Mouse (Mus musculus): ENCODE data around the gene Polr3e.

DNA sequence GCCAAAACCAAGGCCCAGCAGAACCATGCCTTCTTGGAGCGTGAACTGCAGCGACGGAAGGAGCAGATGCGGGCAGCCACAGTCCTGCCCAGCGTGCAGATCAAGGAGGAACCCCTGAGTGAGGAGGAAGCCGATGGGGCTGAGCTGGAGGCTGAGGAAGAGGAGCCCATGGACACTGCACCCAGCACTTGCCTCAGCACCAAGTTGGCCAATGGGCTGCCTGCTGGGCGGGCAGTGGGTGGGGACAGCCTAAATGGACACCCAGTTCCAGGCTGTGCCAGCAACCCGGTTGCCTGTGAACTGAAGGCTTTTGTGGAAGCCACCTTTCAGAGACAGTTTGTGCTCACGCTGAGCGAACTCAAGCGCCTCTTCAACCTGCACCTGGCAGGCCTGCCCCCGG lies 22.8 kb downstream of the Polr3e start:
- TF ChIP-seq CTCF (IDR thresholded peaks at IDR 0.05; ENCODE audit: control insufficient read depth, insufficient read depth, insufficient read length) = no peak
- no peak for TF ChIP-seq MAX (IDR thresholded peaks at IDR 0.05)
- TF ChIP-seq MYOD1 (IDR thresholded peaks at IDR 0.05; ENCODE audit: control insufficient read depth, insufficient read length, low read depth) = no peak
- no peak for TF ChIP-seq MYOG (IDR thresholded peaks at IDR 0.05; ENCODE audit: control insufficient read depth, extremely low read depth, insufficient read length)
- TF ChIP-seq USF1 (IDR thresholded peaks at IDR 0.05; ENCODE audit: low read depth) = no peak
- TF ChIP-seq CEBPB (IDR thresholded peaks at IDR 0.05; ENCODE audit: low read depth) = no peak

Measured in C2C12 (cell line).